Mouse (Mus musculus): ENCODE data around the gene Ildr2. TPM values are rescaled to one million over a fixed set of nuclear protein-coding genes. Genes with fewer than 3 reads are reported as not detected.

Ildr2 gene
- total and polyA plus RNA-seq, 2 experiments from 2014 or later = 5.9 to 25.8 TPM

GRCm38 (mm10) chr1:166244285-166244684 is 9.7 kb upstream of the Ildr2 start:
- ATAC-seq = peak; percentile 56; the same call in 1 of the 2 replicates
- DNase-seq (ENCODE audit: low spot score) = peak; percentile 32
- Histone ChIP-seq H3K36me3 (ENCODE audit: insufficient read depth, low read length) (no peaks in the 10 kb centered on the region), H3K9ac (replicated peaks; ENCODE audit: low read length) (no peak overlapping the region), H3K9me3 (ENCODE audit: low read length) (no peaks in the 10 kb centered on the region), H3K4me1 (ENCODE audit: insufficient read depth, low read length) (no peaks in the 10 kb centered on the region), H3K27ac (no peak overlapping the region), H3K4me2 (ENCODE audit: low read depth, low read length) (no peak overlapping the region), H3K4me3 (ENCODE audit: low read length) (no peak overlapping the region), H3K27me3 (ENCODE audit: insufficient read depth, low read length) (no peaks in the 10 kb centered on the region)
- TF ChIP-seq CTCF (IDR thresholded peaks at IDR 0.05; ENCODE audit: low read depth) = no peak
- whole genome bisulfite sequencing = 50% methylated on average over 6 of the region's 6 CpGs

- TF ChIP-seq CTCF (IDR thresholded peaks at IDR 0.05; ENCODE audit: low read depth) = no peak
- WGBS = 20% methylated on average over 8 of the region's 8 CpGs
- Histone ChIP-seq H3K4me3 (ENCODE audit: low read length) (peak overlapping the region; percentile 58), H3K4me2 (ENCODE audit: low read depth, low read length) (peak overlapping the region; percentile 80), H3K9me3 (ENCODE audit: low read length) (no peaks in the 10 kb centered on the region), H3K36me3 (ENCODE audit: insufficient read depth, low read length) (no peaks in the 10 kb centered on the region), H3K4me1 (ENCODE audit: insufficient read depth, low read length) (peaks cover 11% of the 10 kb centered on the region; the same call in 1 of the 2 replicates), H3K27me3 (ENCODE audit: insufficient read depth, low read length) (no peaks in the 10 kb centered on the region), H3K27ac (0 out of 2 replicates have a peak overlapping the region, but pooled peaks have one; percentile 20), H3K9ac (replicated peaks; ENCODE audit: low read length) (peak overlapping the region; percentile 10; the same call in 1 of the 2 replicates)
- no peak for DNase-seq (ENCODE audit: low spot score)
- ATAC-seq = no peak
Measured at GRCm38 (mm10) chr1:166255091-166255490, 1.2 kb downstream of the Ildr2 start.

- Histone ChIP-seq H3K4me1 (ENCODE audit: insufficient read depth, low read length) (peaks cover 11% of the 10 kb centered on the region; the same call in 1 of the 2 replicates), H3K4me2 (ENCODE audit: low read depth, low read length) (peak overlapping the region; percentile 80), H3K27me3 (ENCODE audit: insufficient read depth, low read length) (no peaks in the 10 kb centered on the region), H3K4me3 (ENCODE audit: low read length) (peak overlapping the region; percentile 19; the same call in 1 of the 2 replicates), H3K9ac (replicated peaks; ENCODE audit: low read length) (no peak overlapping the region), H3K9me3 (ENCODE audit: low read length) (no peaks in the 10 kb centered on the region), H3K36me3 (ENCODE audit: insufficient read depth, low read length) (no peaks in the 10 kb centered on the region), H3K27ac (peak overlapping the region; percentile 56; the same call in 1 of the 2 replicates)
- ATAC-seq (no peak), DNase-seq (ENCODE audit: low spot score) (no peak)
- TF ChIP-seq CTCF (IDR thresholded peaks at IDR 0.05; ENCODE audit: low read depth) = no peak
- WGBS = 25% methylated on average over 2 of the region's 2 CpGs
Measured at GRCm38 (mm10) chr1:166255651-166256050, 1.7 kb downstream of the Ildr2 start.

- DNase-seq (ENCODE audit: low spot score) (no peak), ATAC-seq (peak; percentile 58; the same call in 1 of the 2 replicates)
- no peak for TF ChIP-seq CTCF (IDR thresholded peaks at IDR 0.05; ENCODE audit: low read depth)
- H3K9ac ChIP-seq (replicated peaks; ENCODE audit: low read length) = no peak overlapping the region
- peak overlapping the region; percentile 19; the same call in 1 of the 2 replicates for H3K4me3 ChIP-seq (ENCODE audit: low read length)
- WGBS = 3% methylated on average over 6 of the region's 6 CpGs
- no peaks in the 10 kb centered on the region for H3K9me3 ChIP-seq (ENCODE audit: low read length)
- peak overlapping the region; percentile 80 for H3K4me2 ChIP-seq (ENCODE audit: low read depth, low read length)
- H3K4me1 ChIP-seq (ENCODE audit: insufficient read depth, low read length) = peaks cover 11% of the 10 kb centered on the region; the same call in 1 of the 2 replicates
- H3K27me3 ChIP-seq (ENCODE audit: insufficient read depth, low read length) = no peaks in the 10 kb centered on the region
- no peaks in the 10 kb centered on the region for H3K36me3 ChIP-seq (ENCODE audit: insufficient read depth, low read length)
- peak overlapping the region; percentile 56 for H3K27ac ChIP-seq
Measured at GRCm38 (mm10) chr1:166256302-166256701, 2.4 kb downstream of the Ildr2 start.

- DNase-seq (ENCODE audit: low spot score) (no peak), ATAC-seq (no peak)
- Histone ChIP-seq H3K4me1 (ENCODE audit: insufficient read depth, low read length) (peaks cover 11% of the 10 kb centered on the region; the same call in 1 of the 2 replicates), H3K9me3 (ENCODE audit: low read length) (no peaks in the 10 kb centered on the region), H3K27ac (peak overlapping the region; percentile 4; the same call in 1 of the 2 replicates), H3K36me3 (ENCODE audit: insufficient read depth, low read length) (no peaks in the 10 kb centered on the region), H3K4me2 (ENCODE audit: low read depth, low read length) (peak overlapping the region; percentile 80), H3K27me3 (ENCODE audit: insufficient read depth, low read length) (no peaks in the 10 kb centered on the region), H3K9ac (replicated peaks; ENCODE audit: low read length) (no peak overlapping the region), H3K4me3 (ENCODE audit: low read length) (0 out of 2 replicates have a peak overlapping the region, but pooled peaks have one; percentile 19)
- 40% methylated on average over 4 of the region's 4 CpGs for WGBS
- no peak for TF ChIP-seq CTCF (IDR thresholded peaks at IDR 0.05; ENCODE audit: low read depth)
Measured at GRCm38 (mm10) chr1:166256898-166257297, 3.0 kb downstream of the Ildr2 start.

GRCm38 (mm10) chr1:166259526-166259925 is 5.6 kb downstream of the Ildr2 start:
- H3K4me2 ChIP-seq (ENCODE audit: low read depth, low read length) = 0 out of 2 replicates have a peak overlapping the region, but pooled peaks have one; percentile 8

More at GRCm38 (mm10) chr1:166259526-166259925, 5.6 kb downstream of the Ildr2 start:
- H3K9ac ChIP-seq (replicated peaks; ENCODE audit: low read length) = no peak overlapping the region
- no peak for TF ChIP-seq CTCF (IDR thresholded peaks at IDR 0.05; ENCODE audit: low read depth)
- peaks cover 11% of the 10 kb centered on the region; the same call in 1 of the 2 replicates for H3K4me1 ChIP-seq (ENCODE audit: insufficient read depth, low read length)
- ATAC-seq = no peak
- no peaks in the 10 kb centered on the region for H3K36me3 ChIP-seq (ENCODE audit: insufficient read depth, low read length)
- 63% methylated on average over 6 of the region's 6 CpGs for WGBS
- no peak overlapping the region for H3K27ac ChIP-seq
- no peaks in the 10 kb centered on the region for H3K9me3 ChIP-seq (ENCODE audit: low read length)
- no peak overlapping the region for H3K4me3 ChIP-seq (ENCODE audit: low read length)
- DNase-seq (ENCODE audit: low spot score) = peak; percentile 20
- H3K27me3 ChIP-seq (ENCODE audit: insufficient read depth, low read length) = no peaks in the 10 kb centered on the region

All from hindbrain, postnatal 0 days (tissue).